Mouse (Mus musculus) lung, embryonic 16.5 days (tissue): ENCODE measurements around the gene Smarca4. TPM values are rescaled to one million over a fixed set of nuclear protein-coding genes. Genes with fewer than 3 reads are reported as not detected.

Experiments used
- ATAC-seq: fragments of 200-750 bp; cut with Nextera tagmentation; 2 replicates; pipeline ENCODE4 v1.8.0; 2017; ENCODE audit warnings: low read depth, mild to moderate bottlenecking, moderate library complexity
- H3K27ac ChIP-seq: fragments of 300-500 bp; sonication (generic); 2 replicates; pipeline ENCODE4 v1.5.1; 2014; ENCODE audit warnings: mild to moderate bottlenecking, control low read depth, low read length
- H3K27me3 ChIP-seq: fragments of 300-500 bp; sonication (generic); 2 replicates; pipeline ENCODE4 v1.6.1; 2014; ENCODE audit warnings: low read depth, low read length, mixed read lengths; ENCODE audit not compliant: control insufficient read depth, insufficient read depth
- H3K36me3 ChIP-seq: fragments of 300-500 bp; sonication (generic); 2 replicates; pipeline ENCODE4 v1.6.1; 2014; ENCODE audit warnings: low read length; ENCODE audit not compliant: control insufficient read depth, insufficient read depth
- H3K4me1 ChIP-seq: fragments of 300-500 bp; sonication (generic); replicated peaks from 2 replicates; pipeline ENCODE4 v1.6.1; 2014; ENCODE audit warnings: low read length, mixed read lengths; ENCODE audit not compliant: control insufficient read depth, insufficient read depth
- H3K4me2 ChIP-seq: fragments of 300-500 bp; sonication (generic); 2 replicates; pipeline ENCODE4 v1.6.1; 2014; ENCODE audit warnings: low read depth, low read length, control low read depth
- H3K4me3 ChIP-seq: fragments of 300-500 bp; sonication (generic); 2 replicates; pipeline ENCODE4 v1.5.1; 2014; ENCODE audit warnings: mild to moderate bottlenecking, low read length, control low read depth
- H3K9ac ChIP-seq: fragments of 300-500 bp; sonication (generic); 2 replicates; pipeline ENCODE4 v1.6.1; 2014; ENCODE audit warnings: low read length, control low read depth
- H3K9me3 ChIP-seq: fragments of 300-500 bp; sonication (generic); 2 replicates; pipeline ENCODE4 v1.6.1; 2016; ENCODE audit warnings: low read length; ENCODE audit not compliant: control insufficient read depth
- WGBS: fragments of 180-500 bp; shearing (Covaris S2); extraction: QIAGEN DNeasy Blood & Tissue Kit; methylation state at CpG from one replicate; pipeline ENCODE4 v1.1.7; 2014; 5-methylcytosine and 5-hydroxymethylcytosine counted together
- polyA plus RNA-seq: library from polyadenylated mRNA; unstranded; fragments of >200 nt; fragmentation: Nextera tagmentation; extraction: Ambion mirVana; gene quantifications from 2 replicates; pipeline ENCODE4 v1.2.1, GENCODE M21; 2015

Smarca4 gene
- polyA plus RNA-seq, 1 experiment from 2014 or later, result 74.0 TPM

DNA sequence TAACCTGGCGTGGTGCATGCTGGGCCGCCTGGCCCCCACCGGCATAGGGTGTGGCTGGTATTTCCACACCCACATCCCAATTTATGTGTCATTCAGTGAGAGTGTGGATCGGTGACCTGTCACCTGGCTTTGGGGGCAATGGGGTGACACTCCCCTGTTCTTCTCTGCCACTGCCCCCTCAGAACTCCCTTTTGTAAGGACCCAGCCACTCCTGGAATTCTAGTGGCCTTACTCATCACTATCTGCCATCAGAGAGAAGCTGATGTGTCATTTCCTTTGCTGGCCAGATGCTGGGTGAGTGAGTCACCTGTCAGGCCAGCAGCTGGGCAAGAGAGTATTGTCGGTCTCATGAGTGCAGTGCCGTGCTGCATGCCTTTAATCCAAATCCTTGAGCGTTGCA lies 113.3 kb downstream of the Smarca4 start:
- WGBS, result 82% methylated on average over 7 of the region's 7 CpGs
- no peaks in the 10 kb centered on the region for H3K27me3 ChIP-seq
- ATAC-seq, result no peak
- H3K9me3 ChIP-seq, result no peaks in the 10 kb centered on the region
- no peak overlapping the region for H3K27ac ChIP-seq
- H3K9ac ChIP-seq, result no peak overlapping the region
- peaks cover 27% of the 10 kb centered on the region for H3K4me1 ChIP-seq
- H3K36me3 ChIP-seq, result peaks cover 25% of the 10 kb centered on the region
- no peak overlapping the region for H3K4me2 ChIP-seq
- H3K4me3 ChIP-seq, result no peak overlapping the region

DNA sequence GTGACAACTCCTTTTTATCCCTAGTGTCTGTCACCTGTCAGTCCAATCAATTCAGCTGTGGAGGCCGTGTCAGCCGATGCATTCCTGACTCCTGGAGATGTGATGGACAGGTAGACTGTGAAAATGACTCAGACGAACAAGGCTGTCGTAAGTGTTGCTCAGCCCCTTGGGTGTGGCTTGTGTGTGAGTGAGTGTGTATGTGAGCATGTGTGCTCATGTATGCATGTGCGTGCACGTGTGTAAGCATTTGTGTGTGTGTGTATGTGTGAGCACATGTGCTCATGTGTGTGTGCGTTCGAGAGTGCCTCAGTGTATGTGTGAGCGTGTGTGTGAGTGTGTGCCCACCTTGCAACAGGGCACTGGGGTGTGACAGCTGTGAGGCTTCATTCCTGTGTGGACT lies 116.3 kb downstream of the Smarca4 start:
- no peak overlapping the region for H3K9ac ChIP-seq
- H3K9me3 ChIP-seq, result no peaks in the 10 kb centered on the region
- H3K27ac ChIP-seq, result no peak overlapping the region
- peaks cover 7% of the 10 kb centered on the region; the same call in 1 of the 2 replicates for H3K4me1 ChIP-seq
- H3K27me3 ChIP-seq, result no peaks in the 10 kb centered on the region
- WGBS, result 92% methylated on average over 9 of the region's 9 CpGs
- H3K36me3 ChIP-seq, result peaks cover 37% of the 10 kb centered on the region
- no peak for ATAC-seq
- no peak overlapping the region for H3K4me3 ChIP-seq
- H3K4me2 ChIP-seq, result no peak overlapping the region

DNA sequence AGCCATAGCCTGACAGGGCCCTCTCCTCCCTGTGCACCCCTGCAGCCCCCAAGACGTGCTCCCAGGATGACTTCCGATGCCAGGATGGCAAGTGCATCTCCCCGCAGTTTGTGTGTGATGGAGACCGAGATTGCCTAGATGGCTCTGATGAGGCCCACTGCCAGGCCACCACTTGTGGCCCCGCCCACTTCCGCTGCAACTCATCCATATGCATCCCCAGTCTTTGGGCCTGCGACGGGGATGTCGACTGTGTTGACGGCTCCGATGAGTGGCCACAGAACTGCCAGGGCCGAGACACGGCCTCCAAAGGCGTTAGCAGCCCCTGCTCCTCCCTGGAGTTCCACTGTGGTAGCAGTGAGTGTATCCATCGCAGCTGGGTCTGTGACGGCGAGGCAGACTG lies 117.5 kb downstream of the Smarca4 start:
- Histone ChIP-seq H3K36me3 (peaks cover 47% of the 10 kb centered on the region), H3K4me1 (peaks cover 7% of the 10 kb centered on the region; the same call in 1 of the 2 replicates), H3K4me3 (no peak overlapping the region), H3K27me3 (no peaks in the 10 kb centered on the region), H3K9me3 (no peaks in the 10 kb centered on the region), H3K9ac (no peak overlapping the region), H3K4me2 (no peak overlapping the region), H3K27ac (no peak overlapping the region)
- WGBS, result 92% methylated on average over 17 of the region's 17 CpGs
- ATAC-seq, result no peak

DNA sequence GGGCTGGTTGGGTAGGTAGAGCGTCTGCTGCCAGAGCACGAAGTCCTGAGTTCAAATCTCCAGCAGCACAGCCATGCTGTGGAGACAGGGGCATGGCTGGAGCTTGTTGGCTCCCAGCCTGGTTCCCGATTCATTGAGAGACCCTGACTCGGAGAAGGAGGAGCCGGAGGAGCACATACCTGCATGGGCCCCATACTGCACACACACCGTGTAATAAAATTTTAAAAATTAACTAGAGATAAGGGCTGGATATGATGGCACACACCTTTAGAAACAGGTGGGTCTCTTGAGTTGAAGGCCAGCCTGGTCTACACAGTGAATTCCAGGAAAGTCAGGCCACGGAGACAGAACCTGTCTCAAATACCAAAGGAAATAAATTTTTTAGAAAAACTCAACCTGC lies 118.0 kb downstream of the Smarca4 start:
- ATAC-seq, result no peak
- peaks cover 52% of the 10 kb centered on the region for H3K36me3 ChIP-seq
- 83% methylated on average over 7 of the region's 7 CpGs for WGBS
- H3K9ac ChIP-seq, result no peak overlapping the region
- no peak overlapping the region for H3K4me3 ChIP-seq
- H3K27me3 ChIP-seq, result no peaks in the 10 kb centered on the region
- H3K4me1 ChIP-seq, result peaks cover 6% of the 10 kb centered on the region; the same call in 1 of the 2 replicates
- H3K27ac ChIP-seq, result no peak overlapping the region
- no peak overlapping the region for H3K4me2 ChIP-seq
- no peaks in the 10 kb centered on the region for H3K9me3 ChIP-seq

DNA sequence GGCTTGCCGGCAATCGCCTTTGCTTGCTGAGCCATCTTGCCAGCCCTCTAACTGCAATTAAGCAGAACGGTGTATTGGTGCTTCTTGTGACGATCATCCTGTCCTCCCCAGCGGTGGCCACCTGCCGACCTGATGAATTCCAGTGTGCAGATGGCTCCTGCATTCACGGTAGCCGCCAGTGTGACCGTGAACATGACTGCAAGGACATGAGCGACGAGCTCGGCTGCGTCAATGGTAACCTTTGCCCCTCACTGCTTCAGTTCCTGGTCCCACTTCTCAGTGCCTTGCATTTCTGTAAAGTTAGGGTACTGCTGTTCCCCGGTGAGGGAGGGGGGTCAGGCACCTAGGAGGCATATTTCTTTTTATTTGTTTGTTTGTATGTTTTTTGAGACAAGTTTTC lies 119.2 kb downstream of the Smarca4 start:
- peaks cover 63% of the 10 kb centered on the region for H3K36me3 ChIP-seq
- peaks cover 2% of the 10 kb centered on the region; the same call in 1 of the 2 replicates for H3K4me1 ChIP-seq
- 92% methylated on average over 14 of the region's 14 CpGs for WGBS
- no peak overlapping the region for H3K4me2 ChIP-seq
- no peak overlapping the region for H3K9ac ChIP-seq
- no peak for ATAC-seq
- no peaks in the 10 kb centered on the region for H3K27me3 ChIP-seq
- no peak overlapping the region for H3K4me3 ChIP-seq
- no peaks in the 10 kb centered on the region for H3K9me3 ChIP-seq
- H3K27ac ChIP-seq, result no peak overlapping the region

DNA sequence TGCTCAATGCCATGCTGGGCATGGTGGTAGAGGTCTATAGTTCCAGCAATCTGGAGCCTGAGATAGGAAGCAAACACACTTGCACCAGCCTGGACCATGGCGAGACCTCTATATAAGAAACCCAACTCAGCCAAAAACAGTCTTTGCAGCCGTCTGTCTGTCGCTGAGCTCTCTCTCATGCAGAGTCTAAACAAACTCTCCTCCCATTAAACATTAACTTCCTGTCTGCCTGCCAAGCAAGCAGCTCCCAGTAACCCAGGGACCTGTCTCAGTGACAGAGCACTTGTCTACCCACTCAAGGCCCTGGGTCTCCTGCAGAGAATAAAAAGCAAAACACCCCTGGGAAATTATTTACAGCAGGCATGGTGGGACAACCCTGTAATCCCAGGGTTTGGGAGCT lies 120.6 kb downstream of the Smarca4 start:
- peaks cover 70% of the 10 kb centered on the region for H3K36me3 ChIP-seq

DNA sequence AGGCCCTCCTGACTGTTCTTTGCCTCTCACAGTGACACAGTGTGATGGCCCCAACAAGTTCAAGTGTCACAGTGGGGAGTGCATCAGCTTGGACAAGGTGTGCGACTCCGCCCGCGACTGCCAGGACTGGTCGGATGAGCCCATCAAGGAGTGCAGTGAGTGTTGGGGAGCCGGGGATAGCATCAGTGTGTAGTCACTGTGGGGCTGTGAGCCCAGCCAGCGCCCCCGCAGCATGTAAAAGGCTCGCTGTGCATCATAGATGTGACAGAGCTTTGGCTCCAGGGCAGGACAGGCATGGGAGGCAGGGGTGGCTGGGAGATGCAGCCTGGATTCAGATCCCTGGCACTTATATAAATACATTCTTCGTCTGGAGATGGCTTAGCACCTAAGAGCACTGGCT lies 121.2 kb downstream of the Smarca4 start:
- Histone ChIP-seq H3K36me3 (peaks cover 71% of the 10 kb centered on the region), H3K27ac (no peak overlapping the region), H3K4me2 (no peak overlapping the region), H3K27me3 (no peaks in the 10 kb centered on the region), H3K9ac (no peak overlapping the region), H3K4me3 (no peak overlapping the region), H3K4me1 (peaks cover 2% of the 10 kb centered on the region; the same call in 1 of the 2 replicates), H3K9me3 (no peaks in the 10 kb centered on the region)
- no peak for ATAC-seq
- WGBS, result 87% methylated on average over 10 of the region's 10 CpGs

More for the DNA sequence above, 120.6 kb downstream of the Smarca4 start:
- peak overlapping the region; percentile 45; the same call in 1 of the 2 replicates for H3K27ac ChIP-seq
- no peak overlapping the region for H3K4me2 ChIP-seq
- no peaks in the 10 kb centered on the region for H3K27me3 ChIP-seq
- H3K4me1 ChIP-seq, result peaks cover 2% of the 10 kb centered on the region; the same call in 1 of the 2 replicates
- peak; percentile 73 for ATAC-seq
- 22% methylated on average over 3 of the region's 3 CpGs for WGBS
- no peak overlapping the region for H3K9ac ChIP-seq
- no peaks in the 10 kb centered on the region for H3K9me3 ChIP-seq
- no peak overlapping the region for H3K4me3 ChIP-seq

DNA sequence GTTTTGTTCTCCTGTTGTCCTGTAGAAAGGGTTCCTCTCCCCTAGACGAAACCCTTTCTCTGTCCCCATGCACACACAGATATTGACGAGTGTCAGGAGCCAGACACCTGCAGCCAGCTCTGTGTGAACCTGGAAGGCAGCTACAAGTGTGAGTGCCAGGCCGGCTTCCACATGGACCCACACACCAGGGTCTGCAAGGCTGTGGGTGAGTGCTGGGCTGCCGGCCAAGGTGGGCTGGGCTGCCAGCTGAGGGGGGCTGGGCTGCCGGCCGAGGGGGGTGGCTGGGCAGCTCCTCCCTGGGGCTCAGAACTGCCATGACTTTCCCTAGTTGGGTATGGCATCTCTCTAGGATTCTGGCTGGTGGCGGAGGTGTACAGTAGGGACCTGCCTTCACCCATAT lies 122.8 kb downstream of the Smarca4 start:
- Histone ChIP-seq H3K9me3 (no peaks in the 10 kb centered on the region), H3K4me2 (no peak overlapping the region), H3K27me3 (no peaks in the 10 kb centered on the region), H3K36me3 (peaks cover 67% of the 10 kb centered on the region), H3K9ac (no peak overlapping the region), H3K4me3 (no peak overlapping the region), H3K4me1 (peaks cover 2% of the 10 kb centered on the region; the same call in 1 of the 2 replicates), H3K27ac (no peak overlapping the region)
- ATAC-seq, result no peak
- WGBS, result 77% methylated on average over 7 of the region's 7 CpGs

DNA sequence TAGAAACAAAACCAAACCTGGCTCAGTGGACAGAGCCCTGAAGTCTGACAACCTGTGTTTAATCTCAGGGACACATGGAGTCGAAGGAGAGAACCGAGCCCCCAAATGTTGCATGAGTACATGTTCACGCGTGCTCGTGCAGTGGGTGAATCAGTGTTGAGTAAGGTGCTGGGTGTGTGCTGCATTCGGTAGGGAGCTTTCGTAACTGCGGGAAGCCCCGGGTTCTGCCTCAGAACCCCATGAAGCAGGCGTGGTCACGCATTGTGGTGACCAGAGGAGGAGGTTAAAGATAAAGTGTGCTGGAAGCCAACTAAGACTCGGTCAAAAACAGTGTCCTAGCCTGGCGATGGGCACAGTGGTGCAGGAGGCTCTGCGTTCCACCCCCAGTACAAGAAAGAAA lies 124.5 kb downstream of the Smarca4 start:
- H3K4me3 ChIP-seq, result no peak overlapping the region
- WGBS, result 94% methylated on average over 14 of the region's 14 CpGs
- H3K4me2 ChIP-seq, result no peak overlapping the region
- H3K9me3 ChIP-seq, result no peaks in the 10 kb centered on the region
- no peaks in the 10 kb centered on the region for H3K27me3 ChIP-seq
- H3K9ac ChIP-seq, result no peak overlapping the region
- peaks cover 2% of the 10 kb centered on the region; the same call in 1 of the 2 replicates for H3K4me1 ChIP-seq
- peaks cover 59% of the 10 kb centered on the region for H3K36me3 ChIP-seq
- ATAC-seq, result no peak
- H3K27ac ChIP-seq, result no peak overlapping the region

DNA sequence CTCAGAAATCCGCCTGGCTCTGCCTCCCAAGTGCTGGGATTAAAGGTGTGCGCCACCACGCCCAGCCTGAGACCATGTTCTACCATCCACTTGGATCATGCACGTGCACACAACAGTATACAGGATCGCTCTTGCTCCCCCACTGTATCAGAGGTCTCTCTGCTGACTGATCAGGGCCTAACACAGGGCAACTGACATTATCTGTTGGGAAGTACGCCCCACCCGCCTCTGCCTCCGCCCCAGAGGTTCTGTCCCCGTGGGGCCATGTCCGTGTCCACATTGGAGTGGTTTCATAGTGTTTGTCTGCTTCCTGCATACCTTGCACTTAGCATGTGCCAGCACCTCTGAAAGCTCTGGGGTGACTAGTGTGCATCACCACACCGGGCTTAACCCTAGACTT lies 125.5 kb downstream of the Smarca4 start:
- 96% methylated on average over 11 of the region's 11 CpGs for WGBS
- no peak overlapping the region for H3K4me3 ChIP-seq
- no peaks in the 10 kb centered on the region; the same call in 1 of the 2 replicates for H3K4me1 ChIP-seq
- no peak for ATAC-seq
- H3K9ac ChIP-seq, result no peak overlapping the region
- no peak overlapping the region for H3K4me2 ChIP-seq
- no peaks in the 10 kb centered on the region for H3K9me3 ChIP-seq
- H3K27ac ChIP-seq, result no peak overlapping the region
- H3K27me3 ChIP-seq, result no peaks in the 10 kb centered on the region
- H3K36me3 ChIP-seq, result peaks cover 68% of the 10 kb centered on the region
